Mouse (Mus musculus): Measurements from ENCODE around the gene Mvk. TPM values are rescaled to one million over a fixed set of nuclear protein-coding genes. Genes with fewer than 3 reads are reported as not detected.

Mvk gene
- 2.5 TPM for polyA plus RNA-seq (2015; fragmentation: Illumina TruSeq; extraction: RNeasy Lipid Tissue Mini Kit (QIAGEN cat#74804); ENCODE audit: insufficient read depth, low read depth, low replicate concordance)

GRCm38 (mm10) chr5:114443566-114444367 lies at the start of gene Mvk, which contains the start of gene Mmab:
Gene Mvk (plus strand): TSS chr5:114444269.
Gene Mmab (minus strand): TSS chr5:114444060.

Other genes starting within 250 kb of the Mvk start
- not detected for gene Foxn4, start 170.5 kb upstream of the Mvk start, polyA plus RNA-seq (2015; fragmentation: Illumina TruSeq; extraction: RNeasy Lipid Tissue Mini Kit (QIAGEN cat#74804); ENCODE audit: insufficient read depth, low read depth, low replicate concordance)
- not detected for gene Myo1h, start 155.1 kb upstream of the Mvk start, polyA plus RNA-seq (2015; fragmentation: Illumina TruSeq; extraction: RNeasy Lipid Tissue Mini Kit (QIAGEN cat#74804); ENCODE audit: insufficient read depth, low read depth, low replicate concordance)
- gene Kctd10, start 63.8 kb upstream of the Mvk start, polyA plus RNA-seq (2015; fragmentation: Illumina TruSeq; extraction: RNeasy Lipid Tissue Mini Kit (QIAGEN cat#74804); ENCODE audit: insufficient read depth, low read depth, low replicate concordance): 31.0 TPM
- 12.1 TPM for gene Ube3b, start 63.7 kb upstream of the Mvk start, polyA plus RNA-seq (2015; fragmentation: Illumina TruSeq; extraction: RNeasy Lipid Tissue Mini Kit (QIAGEN cat#74804); ENCODE audit: insufficient read depth, low read depth, low replicate concordance)
- gene Mmab, start 209 bp upstream of the Mvk start, polyA plus RNA-seq (2015; fragmentation: Illumina TruSeq; extraction: RNeasy Lipid Tissue Mini Kit (QIAGEN cat#74804); ENCODE audit: insufficient read depth, low read depth, low replicate concordance): 1.9 TPM
- 0.81 TPM for gene Fam222a, start 123.7 kb downstream of the Mvk start, polyA plus RNA-seq (2015; fragmentation: Illumina TruSeq; extraction: RNeasy Lipid Tissue Mini Kit (QIAGEN cat#74804); ENCODE audit: insufficient read depth, low read depth, low replicate concordance)
- gene Trpv4, start 214.2 kb downstream of the Mvk start, polyA plus RNA-seq (2015; fragmentation: Illumina TruSeq; extraction: RNeasy Lipid Tissue Mini Kit (QIAGEN cat#74804); ENCODE audit: insufficient read depth, low read depth, low replicate concordance): 3.8 TPM
- 17.2 TPM for gene Gltp, start 246.7 kb downstream of the Mvk start, polyA plus RNA-seq (2015; fragmentation: Illumina TruSeq; extraction: RNeasy Lipid Tissue Mini Kit (QIAGEN cat#74804); ENCODE audit: insufficient read depth, low read depth, low replicate concordance)